Mouse (Mus musculus) embryonic facial prominence, embryonic 12.5 days (tissue): ENCODE measurements around the gene Mertk. TPM values are rescaled to one million over a fixed set of nuclear protein-coding genes. Genes with fewer than 3 reads are reported as not detected.

Experiments used
- ATAC-seq: fragments of 200-750 bp; cut with Nextera tagmentation; 2 replicates; pipeline ENCODE4 v1.8.0; 2017; ENCODE audit not compliant: insufficient number of reproducible peaks, insufficient read depth, low FRiP score, low TSS enrichment
- H3K27ac ChIP-seq: fragments of 300-500 bp; sonication (generic); 2 replicates; pipeline ENCODE4 v1.5.1; 2016; ENCODE audit warnings: mild to moderate bottlenecking
- H3K27me3 ChIP-seq: fragments of 300-500 bp; sonication (generic); 2 replicates; pipeline ENCODE4 v1.6.1; 2016; ENCODE audit warnings: mild to moderate bottlenecking, moderate library complexity
- H3K36me3 ChIP-seq: fragments of 300-500 bp; sonication (generic); 2 replicates; pipeline ENCODE4 v1.6.1; 2016; ENCODE audit warnings: mild to moderate bottlenecking
- H3K4me1 ChIP-seq: fragments of 300-500 bp; sonication (generic); 2 replicates; pipeline ENCODE4 v1.6.1; 2016
- H3K4me2 ChIP-seq: fragments of 300-500 bp; sonication (generic); replicated peaks from 2 replicates; pipeline ENCODE4 v1.6.1; 2016; ENCODE audit warnings: mild to moderate bottlenecking, moderate library complexity
- H3K4me3 ChIP-seq: fragments of 300-500 bp; sonication (generic); 2 replicates; pipeline ENCODE4 v1.5.1; 2016; ENCODE audit warnings: mild to moderate bottlenecking
- H3K9ac ChIP-seq: fragments of 300-500 bp; sonication (generic); 2 replicates; pipeline ENCODE4 v1.6.1; 2016; ENCODE audit warnings: mild to moderate bottlenecking, moderate library complexity
- H3K9me3 ChIP-seq: fragments of 300-500 bp; sonication (generic); 2 replicates; pipeline ENCODE4 v1.6.1; 2016; ENCODE audit warnings: mild to moderate bottlenecking, moderate library complexity
- WGBS: fragments of 180-500 bp; shearing (Covaris S2); methylation state at CpG from one replicate; pipeline ENCODE4 v1.1.7; 2016; 5-methylcytosine and 5-hydroxymethylcytosine counted together
- polyA plus RNA-seq: library from polyadenylated mRNA; unstranded; fragments of >200 nt; fragmentation: Nextera tagmentation; extraction: Ambion mirVana; gene quantifications from 2 replicates; pipeline ENCODE4 v1.2.1, GENCODE M21; 2016

Gene Mertk
- polyA plus RNA-seq, 1 experiment from 2014 or later = 14.0 TPM

DNA sequence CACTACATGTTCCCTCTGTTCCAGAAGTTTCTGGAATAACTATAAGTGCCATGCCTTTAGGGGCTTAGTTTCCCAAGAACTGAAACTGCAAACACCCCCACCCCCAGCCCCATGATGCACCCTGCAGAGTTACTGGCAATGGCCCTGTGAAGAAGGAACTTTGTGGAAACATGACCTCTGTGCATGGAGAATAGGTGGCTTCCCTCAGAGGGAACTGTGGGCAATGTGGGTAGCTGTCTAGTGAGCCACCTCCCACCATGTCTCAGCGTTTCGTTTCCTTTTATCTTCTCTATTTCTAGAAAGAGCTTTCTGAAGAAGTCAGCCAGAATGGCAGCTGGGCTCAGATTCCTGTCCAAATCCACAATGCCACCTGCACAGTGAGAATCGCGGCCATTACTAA lies 72.3 kb downstream of the Mertk start:
- peaks cover 16% of the 10 kb centered on the region; the same call in 1 of the 2 replicates for H3K36me3 ChIP-seq
- no peak overlapping the region for H3K27ac ChIP-seq
- ATAC-seq = no peak
- H3K4me1 ChIP-seq = no peaks in the 10 kb centered on the region
- no peak overlapping the region for H3K9ac ChIP-seq
- no peak overlapping the region for H3K4me2 ChIP-seq
- 93% methylated on average over 4 of the region's 4 CpGs for WGBS
- H3K27me3 ChIP-seq = no peaks in the 10 kb centered on the region
- H3K4me3 ChIP-seq = no peak overlapping the region
- H3K9me3 ChIP-seq = no peaks in the 10 kb centered on the region

DNA sequence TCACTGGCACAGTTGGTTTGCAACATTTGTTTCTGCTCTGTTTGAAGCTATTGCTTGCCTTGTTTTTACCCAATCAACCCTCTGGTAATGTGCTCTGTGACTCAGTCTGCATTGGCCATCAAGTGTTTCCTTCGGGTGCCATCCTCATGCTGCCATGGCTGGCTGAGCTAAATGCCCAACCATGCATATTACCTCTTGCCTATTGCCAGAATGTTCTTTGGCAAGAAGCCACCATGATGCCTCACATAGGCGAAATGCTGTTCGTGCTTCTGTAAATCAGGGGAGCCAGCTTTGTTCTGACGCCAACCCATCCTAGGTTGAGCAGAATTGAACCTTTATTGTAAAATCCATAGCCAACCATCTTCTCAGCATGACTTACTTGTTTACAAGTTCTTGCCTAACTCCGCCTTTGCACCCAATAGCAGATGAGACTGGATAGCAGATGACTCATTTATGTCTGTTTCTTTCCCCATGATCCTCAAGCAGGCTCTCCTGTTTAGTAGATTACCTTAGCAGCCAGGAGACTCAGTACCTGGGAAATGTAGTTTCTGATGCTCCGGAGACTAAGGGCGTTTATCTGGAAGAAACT lies 73.1 kb downstream of the Mertk start:
- Histone ChIP-seq H3K4me3 (no peak overlapping the region), H3K27ac (no peak overlapping the region), H3K4me2 (no peak overlapping the region), H3K9me3 (no peaks in the 10 kb centered on the region), H3K36me3 (peaks cover 22% of the 10 kb centered on the region; the same call in 1 of the 2 replicates), H3K4me1 (no peaks in the 10 kb centered on the region), H3K9ac (no peak overlapping the region), H3K27me3 (no peaks in the 10 kb centered on the region)
- 94% methylated on average over 7 of the region's 7 CpGs for WGBS
- no peak for ATAC-seq

DNA sequence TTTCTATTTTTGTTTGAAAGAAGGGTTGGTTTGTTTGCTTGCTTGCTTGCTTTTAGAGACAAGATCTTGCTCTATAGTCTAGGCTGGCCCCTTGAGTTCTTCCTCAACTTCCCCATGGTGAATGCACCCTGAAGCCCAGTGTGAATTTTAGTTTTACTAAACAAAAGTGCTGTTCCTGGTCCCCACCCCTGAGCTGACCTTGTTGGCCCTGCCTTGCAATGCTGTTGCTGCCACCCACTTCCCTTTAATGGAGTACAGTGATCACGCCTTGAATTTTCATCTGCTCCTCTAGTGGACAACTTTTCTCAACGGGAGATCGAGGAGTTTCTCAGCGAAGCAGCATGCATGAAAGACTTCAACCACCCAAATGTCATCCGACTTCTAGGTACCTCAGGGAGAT lies 83.5 kb downstream of the Mertk start:
- peaks cover 12% of the 10 kb centered on the region for H3K4me1 ChIP-seq
- H3K9ac ChIP-seq = no peak overlapping the region
- H3K4me3 ChIP-seq = no peak overlapping the region
- H3K9me3 ChIP-seq = no peaks in the 10 kb centered on the region
- peaks cover 34% of the 10 kb centered on the region for H3K36me3 ChIP-seq
- ATAC-seq = no peak
- H3K27ac ChIP-seq = peak overlapping the region; percentile 55
- 91% methylated on average over 5 of the region's 5 CpGs for WGBS
- no peaks in the 10 kb centered on the region for H3K27me3 ChIP-seq
- no peak overlapping the region for H3K4me2 ChIP-seq

DNA sequence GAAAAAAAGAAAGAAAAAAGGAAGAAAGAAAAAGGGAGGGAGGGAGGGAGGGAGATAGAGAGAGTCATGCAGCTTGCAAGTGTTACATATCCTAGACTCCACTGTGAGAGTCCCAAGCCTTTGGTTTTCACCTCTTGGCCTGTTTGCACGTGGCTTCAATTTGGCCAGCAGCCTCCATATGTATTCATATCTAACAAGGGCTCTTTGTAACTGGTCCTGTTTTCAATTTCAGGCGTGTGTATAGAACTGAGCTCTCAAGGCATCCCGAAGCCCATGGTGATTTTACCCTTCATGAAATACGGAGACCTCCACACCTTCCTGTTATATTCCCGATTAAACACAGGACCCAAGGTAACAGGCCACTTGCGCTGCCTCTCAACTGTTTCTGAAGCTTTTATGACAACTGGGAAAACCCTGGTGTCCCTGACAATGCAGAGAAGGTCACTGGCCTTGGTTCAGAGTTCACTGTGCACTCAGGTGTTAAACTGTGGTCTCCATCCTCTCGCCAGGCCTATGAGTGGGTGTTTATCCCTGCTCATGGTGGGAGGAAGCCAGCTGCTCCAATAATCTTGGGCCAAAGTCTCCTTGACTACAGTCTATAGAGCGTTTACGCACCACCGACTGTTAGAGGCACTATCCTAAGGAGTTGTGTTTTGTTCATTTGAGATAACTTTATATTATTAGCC lies 85.0 kb downstream of the Mertk start:
- 0 out of 2 replicates have a peak, but pooled peaks have one; percentile 60 for ATAC-seq
- no peaks in the 10 kb centered on the region for H3K9me3 ChIP-seq

DNA sequence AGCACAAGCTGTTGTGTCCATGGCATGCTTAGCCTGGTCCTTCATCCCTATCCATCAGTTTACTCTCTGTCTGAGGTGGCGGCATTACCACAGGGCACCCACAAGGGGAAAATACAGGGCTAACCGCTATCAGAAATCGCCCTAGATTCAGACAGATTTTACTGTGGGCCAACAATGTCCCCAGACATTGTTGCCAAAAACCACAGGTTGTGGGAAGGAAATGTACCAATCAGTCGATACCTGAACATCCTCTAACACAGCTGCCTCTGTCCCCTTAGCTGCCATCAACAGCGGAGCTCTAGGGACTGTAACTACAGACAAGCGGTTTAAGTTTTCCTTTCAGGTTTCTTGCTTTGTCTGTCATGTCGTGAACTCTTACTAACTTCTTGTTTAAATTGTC lies 86.1 kb downstream of the Mertk start:
- WGBS = 89% methylated on average over 7 of the region's 7 CpGs
- no peak overlapping the region for H3K4me3 ChIP-seq
- no peaks in the 10 kb centered on the region for H3K27me3 ChIP-seq
- no peak overlapping the region for H3K9ac ChIP-seq
- peak overlapping the region; percentile 78; the same call in 1 of the 2 replicates for H3K27ac ChIP-seq
- peaks cover 24% of the 10 kb centered on the region for H3K36me3 ChIP-seq
- H3K9me3 ChIP-seq = no peaks in the 10 kb centered on the region
- peaks cover 12% of the 10 kb centered on the region for H3K4me1 ChIP-seq
- ATAC-seq = no peak
- H3K4me2 ChIP-seq = no peak overlapping the region

More for the DNA sequence above, 85.0 kb downstream of the Mertk start:
- Histone ChIP-seq H3K4me1 (peaks cover 12% of the 10 kb centered on the region), H3K4me2 (no peak overlapping the region), H3K4me3 (no peak overlapping the region), H3K27ac (peak overlapping the region; percentile 78), H3K9ac (no peak overlapping the region), H3K27me3 (no peaks in the 10 kb centered on the region), H3K36me3 (peaks cover 30% of the 10 kb centered on the region)
- WGBS = 44% methylated on average over 10 of the region's 10 CpGs

DNA sequence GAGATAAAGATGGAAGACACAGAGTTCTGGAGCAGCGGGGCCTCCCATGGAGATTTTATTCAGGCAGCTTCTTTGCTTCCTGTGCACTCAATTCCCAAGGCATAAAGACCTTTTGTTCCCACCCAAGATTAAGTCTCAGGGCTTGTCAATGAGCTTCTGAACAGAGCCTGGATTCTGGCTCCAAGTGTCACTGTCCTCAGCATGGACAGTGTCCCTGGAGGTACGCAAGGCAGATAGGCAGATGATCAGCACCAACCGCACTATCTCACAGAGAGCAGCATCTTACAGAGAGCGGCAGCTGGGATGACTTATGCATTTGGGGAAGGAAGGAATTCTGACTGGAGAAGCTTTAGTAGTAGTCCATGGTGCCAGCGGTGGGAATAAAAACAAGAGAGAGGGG lies 87.6 kb downstream of the Mertk start:
- Histone ChIP-seq H3K27ac (no peak overlapping the region), H3K27me3 (no peaks in the 10 kb centered on the region), H3K9me3 (no peaks in the 10 kb centered on the region), H3K4me1 (peaks cover 12% of the 10 kb centered on the region), H3K4me2 (no peak overlapping the region), H3K36me3 (peaks cover 28% of the 10 kb centered on the region), H3K4me3 (no peak overlapping the region), H3K9ac (no peak overlapping the region)
- 53% methylated on average over 5 of the region's 5 CpGs for WGBS
- ATAC-seq = no peak

DNA sequence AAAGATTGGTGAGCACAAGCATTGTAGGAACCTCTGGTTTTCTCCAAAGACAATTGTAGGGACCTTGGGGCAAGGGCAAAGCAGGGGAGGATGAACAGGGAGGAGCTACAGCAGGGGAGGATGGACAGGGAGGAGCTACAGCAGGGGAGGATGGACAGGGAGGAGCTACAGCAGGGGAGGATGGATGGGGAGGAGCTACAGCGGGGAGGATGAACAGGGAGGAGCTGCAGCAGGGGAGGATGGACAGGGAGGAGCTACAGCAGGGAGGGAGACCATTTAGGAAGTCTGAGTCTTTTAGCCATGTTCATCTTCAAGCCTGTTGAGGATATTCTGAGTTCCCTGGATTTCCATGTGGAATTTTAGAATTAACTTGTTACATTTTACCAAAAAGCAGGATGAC lies 88.0 kb downstream of the Mertk start:
- Histone ChIP-seq H3K27me3 (no peaks in the 10 kb centered on the region), H3K36me3 (peaks cover 32% of the 10 kb centered on the region), H3K9me3 (no peaks in the 10 kb centered on the region), H3K4me1 (peaks cover 12% of the 10 kb centered on the region), H3K4me3 (no peak overlapping the region), H3K9ac (no peak overlapping the region), H3K4me2 (no peak overlapping the region), H3K27ac (no peak overlapping the region)
- ATAC-seq = no peak
- WGBS = 53% methylated on average over 1 of the region's 1 CpGs

DNA sequence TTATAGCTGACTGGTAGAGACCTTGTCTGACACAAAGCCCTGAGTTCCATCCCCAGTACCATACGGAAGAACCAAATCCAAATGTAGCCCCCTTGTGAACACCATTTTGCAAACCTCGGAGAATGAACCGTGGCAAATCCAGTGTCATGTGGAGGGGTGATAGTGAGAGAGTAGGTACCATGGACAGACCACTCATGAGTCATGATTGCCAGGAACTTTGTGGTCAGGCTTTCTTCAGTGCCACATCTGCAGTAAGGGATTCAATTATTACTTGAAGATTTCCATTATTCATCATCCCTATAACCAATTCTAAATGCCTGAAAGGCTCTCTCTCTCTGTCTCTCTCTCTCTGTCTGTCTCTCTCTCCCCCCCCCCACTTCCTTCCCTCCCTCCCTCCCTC lies 89.0 kb downstream of the Mertk start:
- Histone ChIP-seq H3K4me2 (no peak overlapping the region), H3K27me3 (no peaks in the 10 kb centered on the region), H3K36me3 (peaks cover 42% of the 10 kb centered on the region), H3K9me3 (no peaks in the 10 kb centered on the region), H3K27ac (no peak overlapping the region), H3K9ac (no peak overlapping the region), H3K4me3 (no peak overlapping the region), H3K4me1 (peaks cover 12% of the 10 kb centered on the region)
- no peak for ATAC-seq
- WGBS = 84% methylated on average over 3 of the region's 3 CpGs

DNA sequence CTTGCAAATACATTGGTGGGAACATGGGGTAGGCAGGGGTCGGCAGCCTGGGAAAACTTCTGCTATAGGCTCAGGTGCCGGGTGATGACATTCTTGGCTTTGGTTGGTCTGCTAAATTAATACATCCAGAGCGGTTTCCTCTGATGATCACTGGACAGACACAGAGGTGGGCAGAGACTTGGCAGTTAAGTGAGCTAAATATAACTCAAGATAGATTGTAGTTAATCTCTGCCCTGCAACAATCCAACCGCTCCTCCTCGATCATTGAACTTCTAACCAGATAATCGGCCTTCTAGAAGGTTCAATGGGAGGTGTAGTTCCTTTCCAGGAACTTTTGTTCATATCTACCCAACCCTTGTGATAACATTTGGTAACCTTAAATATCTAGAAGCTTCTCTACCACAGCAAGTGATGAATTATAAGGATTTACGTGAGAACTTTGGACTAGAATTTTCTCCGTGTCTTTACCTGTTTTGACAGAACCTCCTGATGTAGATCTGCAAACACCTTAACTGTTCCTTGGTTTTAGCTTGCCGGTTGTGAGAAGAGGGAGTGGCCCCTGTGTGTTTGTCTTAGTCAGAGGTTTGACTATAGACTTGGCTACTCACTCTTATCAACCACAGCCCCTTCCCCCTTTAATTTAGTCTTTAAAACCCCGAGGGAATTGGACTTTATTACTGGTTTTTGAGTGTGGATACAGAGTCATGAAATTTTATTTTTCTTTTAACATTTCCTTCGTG lies 92.3 kb downstream of the Mertk start:
- H3K9me3 ChIP-seq = no peaks in the 10 kb centered on the region
- H3K4me2 ChIP-seq = no peak overlapping the region
- no peak overlapping the region for H3K9ac ChIP-seq
- 90% methylated on average over 11 of the region's 11 CpGs for WGBS
- H3K27ac ChIP-seq = no peak overlapping the region
- peaks cover 63% of the 10 kb centered on the region for H3K36me3 ChIP-seq
- H3K4me3 ChIP-seq = no peak overlapping the region
- ATAC-seq = no peak
- no peaks in the 10 kb centered on the region for H3K4me1 ChIP-seq
- no peaks in the 10 kb centered on the region for H3K27me3 ChIP-seq

DNA sequence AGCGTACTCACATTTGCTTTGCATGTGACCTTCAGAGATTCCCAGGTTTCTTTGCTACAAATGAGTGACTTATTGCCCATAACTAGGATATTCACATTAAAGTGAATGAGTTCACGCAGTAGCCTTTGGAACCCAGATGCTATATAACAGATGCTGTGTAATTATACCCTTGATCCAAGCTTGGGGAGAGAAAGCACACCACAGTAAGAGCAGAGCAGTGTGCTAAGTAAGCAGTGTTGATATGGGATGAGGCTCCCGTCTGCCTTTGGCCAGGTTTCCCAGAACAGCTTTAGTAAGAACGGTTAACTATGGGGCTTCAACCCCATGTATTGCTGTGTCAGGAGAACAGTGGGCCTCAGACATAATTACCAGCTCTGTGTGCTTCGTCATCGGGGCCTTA lies 95.2 kb downstream of the Mertk start:
- Histone ChIP-seq H3K4me1 (no peaks in the 10 kb centered on the region), H3K9me3 (no peaks in the 10 kb centered on the region), H3K9ac (no peak overlapping the region), H3K4me3 (no peak overlapping the region), H3K36me3 (peaks cover 66% of the 10 kb centered on the region), H3K27ac (no peak overlapping the region), H3K27me3 (no peaks in the 10 kb centered on the region), H3K4me2 (no peak overlapping the region)
- ATAC-seq = no peak
- 76% methylated on average over 6 of the region's 6 CpGs for WGBS

DNA sequence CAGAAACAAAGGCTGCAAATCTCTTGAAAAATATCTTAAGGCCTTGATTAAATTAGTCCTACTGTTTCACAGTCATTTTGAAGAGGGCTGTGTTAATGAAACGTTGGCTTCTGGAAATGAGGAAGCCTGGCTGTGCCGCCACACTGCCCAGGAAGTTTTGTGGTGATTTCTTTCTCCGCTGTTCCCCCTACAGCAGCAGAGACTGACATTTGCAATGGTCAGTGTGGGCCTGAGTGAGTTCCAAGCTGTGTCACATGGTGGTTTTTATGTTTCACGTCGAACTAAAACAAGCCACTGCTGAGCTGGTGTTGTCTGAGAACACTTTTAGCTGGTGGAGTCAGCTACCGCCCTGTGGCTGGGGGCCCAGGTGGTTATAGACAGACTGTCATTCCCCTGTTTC lies 97.7 kb downstream of the Mertk start:
- WGBS = 61% methylated on average over 6 of the region's 6 CpGs
- Histone ChIP-seq H3K9me3 (peaks cover 3% of the 10 kb centered on the region; the same call in 1 of the 2 replicates), H3K4me1 (no peaks in the 10 kb centered on the region), H3K27ac (no peak overlapping the region), H3K9ac (no peak overlapping the region), H3K27me3 (no peaks in the 10 kb centered on the region), H3K4me2 (no peak overlapping the region), H3K4me3 (no peak overlapping the region), H3K36me3 (peaks cover 74% of the 10 kb centered on the region)
- no peak for ATAC-seq

DNA sequence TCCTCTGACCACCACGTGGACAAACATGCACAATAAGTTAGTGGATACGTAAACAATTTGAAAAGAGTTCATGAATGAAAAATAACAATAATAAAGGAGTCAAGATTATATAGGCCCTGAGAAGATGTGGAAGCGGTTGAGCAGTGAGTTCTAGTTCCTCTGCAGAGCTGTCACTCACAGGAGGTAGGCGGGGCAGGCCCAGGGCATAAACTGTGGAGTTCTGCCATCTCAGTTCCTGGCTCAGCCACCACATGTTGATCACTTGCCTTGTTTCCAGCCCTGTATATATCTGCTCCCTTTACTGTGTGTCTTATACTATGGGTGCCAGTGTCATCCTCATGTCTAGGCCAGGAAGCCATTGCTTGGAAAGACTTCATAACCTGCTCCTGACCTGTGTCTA lies 104.7 kb downstream of the Mertk start:
- 91% methylated on average over 4 of the region's 4 CpGs for WGBS
- ATAC-seq = no peak
- Histone ChIP-seq H3K4me2 (no peak overlapping the region), H3K27me3 (no peaks in the 10 kb centered on the region), H3K4me1 (no peaks in the 10 kb centered on the region), H3K27ac (no peak overlapping the region), H3K4me3 (no peak overlapping the region), H3K36me3 (peaks cover 40% of the 10 kb centered on the region), H3K9ac (no peak overlapping the region), H3K9me3 (peaks cover 3% of the 10 kb centered on the region; the same call in 1 of the 2 replicates)
